Mouse (Mus musculus): Measurements from ENCODE around the gene Disp1. TPM values are rescaled to one million over a fixed set of nuclear protein-coding genes. Genes with fewer than 3 reads are reported as not detected.

Gene Disp1
- total and polyA plus RNA-seq, 2 experiments = 0.83 to 3.4 TPM

GRCm38 (mm10) chr1:183188115-183189013 is 33.0 kb downstream of the Disp1 start:
- H3K9ac ChIP-seq (ENCODE audit: low read depth, low read length) = no peak overlapping the region
- H3K79me2 ChIP-seq (ENCODE audit: control insufficient read depth, insufficient read depth, low read length) = no peaks in the 10 kb centered on the region
- TF ChIP-seq POLR2A (IDR thresholded peaks at IDR 0.05; ENCODE audit: extremely low read depth, insufficient read depth, low read length) (no peak), CTCF (IDR thresholded peaks at IDR 0.05; ENCODE audit: low read depth, low read length) (no peak)
- no peak overlapping the region for H3K27ac ChIP-seq (replicated peaks; ENCODE audit: insufficient read depth, low read depth, low read length)
- WGBS = 90% methylated on average over 20 of the region's 20 CpGs
- H3K4me3 ChIP-seq (ENCODE audit: insufficient read depth, low read depth, low read length) = no peak overlapping the region
- H3K27me3 ChIP-seq (ENCODE audit: control insufficient read depth, insufficient read depth, low read length) = no peaks in the 10 kb centered on the region
- H3K36me3 ChIP-seq (ENCODE audit: control insufficient read depth, insufficient read depth, low read length) = no peaks in the 10 kb centered on the region
- DNase-seq (ENCODE audit: extremely low read depth, low read depth, low spot score) = no peak
- no peaks in the 10 kb centered on the region for H3K4me1 ChIP-seq (ENCODE audit: control insufficient read depth, insufficient read depth, low read length)

GRCm38 (mm10) chr1:183185560-183185959 is 35.8 kb downstream of the Disp1 start:
- no peak overlapping the region for H3K4me3 ChIP-seq (ENCODE audit: insufficient read depth, low read depth, low read length)
- no peaks in the 10 kb centered on the region for H3K4me1 ChIP-seq (ENCODE audit: control insufficient read depth, insufficient read depth, low read length)
- TF ChIP-seq CTCF (IDR thresholded peaks at IDR 0.05; ENCODE audit: low read depth, low read length) (no peak), POLR2A (IDR thresholded peaks at IDR 0.05; ENCODE audit: extremely low read depth, insufficient read depth, low read length) (no peak)
- H3K27me3 ChIP-seq (ENCODE audit: control insufficient read depth, insufficient read depth, low read length) = no peaks in the 10 kb centered on the region
- H3K9ac ChIP-seq (ENCODE audit: low read depth, low read length) = no peak overlapping the region
- no peak overlapping the region for H3K27ac ChIP-seq (replicated peaks; ENCODE audit: insufficient read depth, low read depth, low read length)
- H3K79me2 ChIP-seq (ENCODE audit: control insufficient read depth, insufficient read depth, low read length) = no peaks in the 10 kb centered on the region
- 65% methylated on average over 6 of the region's 6 CpGs for WGBS
- DNase-seq (ENCODE audit: extremely low read depth, low read depth, low spot score) = peak; percentile 17
- H3K36me3 ChIP-seq (ENCODE audit: control insufficient read depth, insufficient read depth, low read length) = no peaks in the 10 kb centered on the region

GRCm38 (mm10) chr1:183184681-183185080 is 36.6 kb downstream of the Disp1 start:
- H3K27me3 ChIP-seq (ENCODE audit: control insufficient read depth, insufficient read depth, low read length) = no peaks in the 10 kb centered on the region
- H3K36me3 ChIP-seq (ENCODE audit: control insufficient read depth, insufficient read depth, low read length) = no peaks in the 10 kb centered on the region
- no peaks in the 10 kb centered on the region for H3K4me1 ChIP-seq (ENCODE audit: control insufficient read depth, insufficient read depth, low read length)
- no peak overlapping the region for H3K27ac ChIP-seq (replicated peaks; ENCODE audit: insufficient read depth, low read depth, low read length)
- DNase-seq (ENCODE audit: extremely low read depth, low read depth, low spot score) = no peak
- WGBS = 65% methylated on average over 5 of the region's 5 CpGs
- no peak overlapping the region for H3K9ac ChIP-seq (ENCODE audit: low read depth, low read length)
- no peaks in the 10 kb centered on the region for H3K79me2 ChIP-seq (ENCODE audit: control insufficient read depth, insufficient read depth, low read length)
- no peak overlapping the region for H3K4me3 ChIP-seq (ENCODE audit: insufficient read depth, low read depth, low read length)
- no peak for TF ChIP-seq CTCF (IDR thresholded peaks at IDR 0.05; ENCODE audit: low read depth, low read length)
- no peak for TF ChIP-seq POLR2A (IDR thresholded peaks at IDR 0.05; ENCODE audit: extremely low read depth, insufficient read depth, low read length)

- Histone ChIP-seq H3K79me2 (ENCODE audit: control insufficient read depth, insufficient read depth, low read length) (no peaks in the 10 kb centered on the region), H3K4me3 (ENCODE audit: insufficient read depth, low read depth, low read length) (no peak overlapping the region), H3K4me1 (ENCODE audit: control insufficient read depth, insufficient read depth, low read length) (no peaks in the 10 kb centered on the region), H3K9ac (ENCODE audit: low read depth, low read length) (no peak overlapping the region), H3K36me3 (ENCODE audit: control insufficient read depth, insufficient read depth, low read length) (no peaks in the 10 kb centered on the region), H3K27me3 (ENCODE audit: control insufficient read depth, insufficient read depth, low read length) (no peaks in the 10 kb centered on the region), H3K27ac (replicated peaks; ENCODE audit: insufficient read depth, low read depth, low read length) (no peak overlapping the region)
- WGBS = 87% methylated on average over 5 of the region's 5 CpGs
- no peak for DNase-seq (ENCODE audit: extremely low read depth, low read depth, low spot score)
- TF ChIP-seq POLR2A (IDR thresholded peaks at IDR 0.05; ENCODE audit: extremely low read depth, insufficient read depth, low read length) (no peak), CTCF (IDR thresholded peaks at IDR 0.05; ENCODE audit: low read depth, low read length) (no peak)
These were observed 37.8 kb downstream of the Disp1 start for GRCm38 (mm10) chr1:183183565-183183964.

- H3K27me3 ChIP-seq (ENCODE audit: control insufficient read depth, insufficient read depth, low read length) = no peaks in the 10 kb centered on the region
- H3K4me1 ChIP-seq (ENCODE audit: control insufficient read depth, insufficient read depth, low read length) = no peaks in the 10 kb centered on the region
These were observed 38.5 kb downstream of the Disp1 start for GRCm38 (mm10) chr1:183182641-183183414.

More at GRCm38 (mm10) chr1:183182641-183183414, 38.5 kb downstream of the Disp1 start:
- no peak for DNase-seq (ENCODE audit: extremely low read depth, low read depth, low spot score)
- TF ChIP-seq POLR2A (IDR thresholded peaks at IDR 0.05; ENCODE audit: extremely low read depth, insufficient read depth, low read length) = no peak
- TF ChIP-seq CTCF (IDR thresholded peaks at IDR 0.05; ENCODE audit: low read depth, low read length) = no peak
- Histone ChIP-seq H3K4me3 (ENCODE audit: insufficient read depth, low read depth, low read length) (no peak overlapping the region), H3K36me3 (ENCODE audit: control insufficient read depth, insufficient read depth, low read length) (no peaks in the 10 kb centered on the region), H3K79me2 (ENCODE audit: control insufficient read depth, insufficient read depth, low read length) (no peaks in the 10 kb centered on the region), H3K27ac (replicated peaks; ENCODE audit: insufficient read depth, low read depth, low read length) (no peak overlapping the region), H3K9ac (ENCODE audit: low read depth, low read length) (no peak overlapping the region)
- 60% methylated on average over 12 of the region's 12 CpGs for WGBS
